Mouse (Mus musculus) stomach, postnatal 0 days (tissue): ENCODE data around the gene Pakap. TPM values are rescaled to one million over a fixed set of nuclear protein-coding genes. Genes with fewer than 3 reads are reported as not detected.

Experiments
- ATAC-seq: fragments of 200-750 bp; cut with Nextera tagmentation; 2 replicates; pipeline ENCODE4 v1.8.0; 2017; ENCODE audit not compliant: low FRiP score, low TSS enrichment
- DNase-seq: peaks from one replicate; pipeline ENCODE4 v3.0.0-alpha.2; 2016; ENCODE audit warnings: low spot score
- H3K27ac ChIP-seq: fragments of 300-500 bp; sonication (generic); replicated peaks from 2 replicates; pipeline ENCODE4 v1.5.1; 2014; ENCODE audit warnings: mild to moderate bottlenecking, control low read depth
- H3K27me3 ChIP-seq: fragments of 300-500 bp; sonication (generic); 2 replicates; pipeline ENCODE4 v1.6.1; 2014; ENCODE audit warnings: low read length; ENCODE audit not compliant: control insufficient read depth, insufficient read depth
- H3K36me3 ChIP-seq: fragments of 300-500 bp; sonication (generic); 2 replicates; pipeline ENCODE4 v1.6.1; 2014; ENCODE audit warnings: low read length, mixed read lengths; ENCODE audit not compliant: control insufficient read depth, insufficient read depth
- H3K4me1 ChIP-seq: fragments of 300-500 bp; sonication (generic); replicated peaks from 2 replicates; pipeline ENCODE4 v1.6.1; 2014; ENCODE audit warnings: antibody characterized with exemption; ENCODE audit not compliant: control insufficient read depth, insufficient read depth
- H3K4me2 ChIP-seq: fragments of 300-500 bp; sonication (generic); replicated peaks from 2 replicates; pipeline ENCODE4 v1.6.1; 2014; ENCODE audit warnings: low read depth, mild to moderate bottlenecking, control low read depth, moderate library complexity
- H3K4me3 ChIP-seq: fragments of 300-500 bp; sonication (generic); 2 replicates; pipeline ENCODE4 v1.5.1; 2014; ENCODE audit warnings: low read depth, low read length, control low read depth
- H3K9ac ChIP-seq: fragments of 300-500 bp; sonication (generic); 2 replicates; pipeline ENCODE4 v1.6.1; 2014; ENCODE audit warnings: mild to moderate bottlenecking, low read length, control low read depth, mixed read lengths
- H3K9me3 ChIP-seq: fragments of 300-500 bp; sonication (generic); 2 replicates; pipeline ENCODE4 v1.6.1; 2016; ENCODE audit warnings: low read length; ENCODE audit not compliant: control insufficient read depth
- CTCF ChIP-seq: IDR thresholded peaks from 2 replicates; pipeline ENCODE4 v1.5.1; 2016; ENCODE audit warnings: antibody characterized with exemption, low read depth, mild to moderate bottlenecking, moderate library complexity
- EP300 ChIP-seq: optimal IDR thresholded peaks from 2 replicates; pipeline ENCODE3; 2016; ENCODE audit warnings: antibody characterized with exemption
- WGBS: fragments of 180-500 bp; shearing (Covaris S2); extraction: QIAGEN DNeasy Blood & Tissue Kit; methylation state at CpG from one replicate; pipeline ENCODE4 v1.1.7; 2014; 5-methylcytosine and 5-hydroxymethylcytosine counted together
- polyA plus RNA-seq: library from polyadenylated mRNA; unstranded; fragments of >200 nt; fragmentation: Nextera tagmentation; extraction: Ambion mirVana; gene quantifications from 2 replicates; pipeline ENCODE4 v1.2.1, GENCODE M21; 2015

The Pakap gene
- polyA plus RNA-seq, 1 experiment from 2014 or later: 12.2 TPM

DNA sequence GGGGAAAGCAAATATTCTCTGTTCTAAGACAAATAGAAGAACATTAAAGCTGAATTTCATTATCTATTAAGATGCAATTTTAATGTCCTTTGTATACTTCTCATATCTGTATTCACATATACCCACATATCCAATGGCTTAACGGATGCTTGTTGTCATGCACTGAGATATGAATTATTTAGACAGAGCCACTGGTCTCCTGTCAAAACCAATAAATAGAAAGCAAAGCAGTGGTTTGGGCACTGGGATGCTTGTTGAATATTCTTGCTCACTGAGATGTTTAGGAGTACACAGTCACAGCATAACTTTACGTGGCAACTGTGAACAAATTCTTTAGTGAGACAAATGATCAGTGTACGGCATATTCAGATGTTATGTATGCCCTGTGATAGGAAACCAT lies 73.0 kb downstream of the Pakap start:
- Histone ChIP-seq H3K4me2 (no peak overlapping the region), H3K27ac (no peak overlapping the region), H3K36me3 (no peaks in the 10 kb centered on the region), H3K4me3 (no peak overlapping the region), H3K9ac (no peak overlapping the region), H3K27me3 (no peaks in the 10 kb centered on the region), H3K4me1 (0 out of 2 replicates have a peak, but pooled peaks cover 2% of the 10 kb centered on the region), H3K9me3 (no peaks in the 10 kb centered on the region)
- TF ChIP-seq CTCF: no peak
- TF ChIP-seq EP300: no peak
- DNase-seq (no peak), ATAC-seq (no peak)
- 92% methylated on average over 3 of the region's 3 CpGs for WGBS

DNA sequence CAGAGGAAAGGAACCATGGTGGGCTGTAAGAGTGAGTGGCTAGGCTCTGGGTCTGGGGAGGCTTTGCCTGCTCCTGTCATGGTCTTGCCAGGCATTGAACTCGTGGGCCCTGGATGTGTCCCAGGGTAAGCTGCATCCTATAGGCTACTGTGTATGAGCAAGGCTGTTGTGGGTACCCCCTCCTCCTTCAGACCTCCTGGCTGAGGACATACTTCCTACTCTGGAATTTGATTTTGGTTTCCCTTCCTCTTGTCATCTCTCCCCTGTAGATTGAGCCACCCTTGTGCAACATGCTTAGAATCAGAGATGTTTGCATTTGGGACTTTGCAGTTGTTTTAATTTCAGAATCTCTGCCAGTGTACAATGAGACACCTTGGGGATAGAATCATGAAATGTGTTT lies 83.0 kb downstream of the Pakap start:
- Histone ChIP-seq H3K4me1 (no peaks in the 10 kb centered on the region), H3K27ac (no peak overlapping the region), H3K9ac (no peak overlapping the region), H3K4me2 (no peak overlapping the region), H3K9me3 (no peaks in the 10 kb centered on the region), H3K4me3 (no peak overlapping the region), H3K36me3 (no peaks in the 10 kb centered on the region), H3K27me3 (no peaks in the 10 kb centered on the region)
- ATAC-seq: no peak
- no peak for TF ChIP-seq EP300
- TF ChIP-seq CTCF: no peak
- 67% methylated on average over 1 of the region's 1 CpGs for whole genome bisulfite sequencing
- DNase-seq: no peak

DNA sequence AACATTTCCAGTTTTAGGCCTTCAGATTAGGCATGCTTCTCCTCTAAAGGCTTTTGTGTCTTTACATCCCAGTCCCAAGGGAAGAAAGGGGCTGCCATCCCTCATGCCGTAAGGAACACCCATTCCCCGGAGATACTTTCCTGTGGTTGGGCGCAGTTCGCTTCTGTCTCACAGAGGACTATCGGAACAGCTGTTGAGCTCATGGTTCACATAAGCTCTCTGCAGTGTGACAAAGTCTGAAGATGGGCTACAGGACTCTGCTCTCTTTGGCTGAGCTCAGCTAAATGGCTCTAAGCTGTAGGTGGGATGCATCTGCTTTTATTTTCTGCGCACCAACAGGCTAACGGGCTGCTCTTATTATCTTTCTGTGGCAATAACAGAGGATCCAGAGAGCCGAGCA lies 83.6 kb downstream of the Pakap start:
- Histone ChIP-seq H3K27ac (no peak overlapping the region), H3K27me3 (no peaks in the 10 kb centered on the region), H3K4me3 (no peak overlapping the region), H3K36me3 (no peaks in the 10 kb centered on the region), H3K4me1 (no peaks in the 10 kb centered on the region), H3K9me3 (no peaks in the 10 kb centered on the region), H3K9ac (no peak overlapping the region), H3K4me2 (no peak overlapping the region)
- ATAC-seq: no peak
- no peak for TF ChIP-seq CTCF
- no peak for TF ChIP-seq EP300
- WGBS: 87% methylated on average over 8 of the region's 8 CpGs
- no peak for DNase-seq

DNA sequence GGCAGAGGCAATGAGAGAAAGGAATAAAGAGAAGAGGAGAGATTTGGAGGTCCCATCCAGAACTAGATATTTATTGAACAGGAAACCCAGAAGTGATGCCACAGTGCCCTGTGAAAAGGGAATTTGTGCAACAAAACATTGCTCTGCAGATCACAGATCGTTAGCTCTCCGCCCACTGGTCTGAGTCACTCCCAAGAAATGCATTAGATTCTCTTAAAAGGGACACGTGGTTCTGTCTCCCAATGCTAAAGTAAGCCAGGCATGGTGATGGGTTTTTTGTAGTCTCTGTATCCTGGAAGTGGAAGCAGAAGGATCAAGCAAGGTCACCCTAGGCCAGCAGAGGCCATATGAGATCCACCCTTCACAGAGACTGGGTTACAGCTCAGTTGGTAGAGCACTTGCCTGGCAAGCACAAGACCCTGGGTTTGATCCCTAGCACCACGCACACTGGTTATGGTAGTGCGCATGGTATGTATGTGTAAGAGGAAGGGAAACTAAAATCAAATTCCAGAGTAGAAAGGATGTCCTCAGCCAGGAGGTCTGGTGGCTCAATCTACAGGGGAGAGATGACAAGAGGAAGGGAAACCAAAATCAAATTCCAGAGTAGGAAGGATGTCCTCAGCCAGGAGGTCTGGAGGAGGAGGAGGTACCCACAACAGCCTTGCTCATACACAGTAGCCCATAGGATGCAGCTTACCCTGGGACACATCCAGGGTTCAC lies 84.4 kb downstream of the Pakap start:
- H3K9me3 ChIP-seq: no peaks in the 10 kb centered on the region
- H3K27ac ChIP-seq: no peak overlapping the region
- no peak overlapping the region for H3K4me3 ChIP-seq
- WGBS: 73% methylated on average over 5 of the region's 5 CpGs
- no peak overlapping the region for H3K9ac ChIP-seq
- TF ChIP-seq EP300 (no peak), CTCF (no peak)
- H3K4me1 ChIP-seq: no peaks in the 10 kb centered on the region
- no peak overlapping the region for H3K4me2 ChIP-seq
- H3K36me3 ChIP-seq: no peaks in the 10 kb centered on the region
- H3K27me3 ChIP-seq: no peaks in the 10 kb centered on the region
- DNase-seq (no peak), ATAC-seq (no peak)

DNA sequence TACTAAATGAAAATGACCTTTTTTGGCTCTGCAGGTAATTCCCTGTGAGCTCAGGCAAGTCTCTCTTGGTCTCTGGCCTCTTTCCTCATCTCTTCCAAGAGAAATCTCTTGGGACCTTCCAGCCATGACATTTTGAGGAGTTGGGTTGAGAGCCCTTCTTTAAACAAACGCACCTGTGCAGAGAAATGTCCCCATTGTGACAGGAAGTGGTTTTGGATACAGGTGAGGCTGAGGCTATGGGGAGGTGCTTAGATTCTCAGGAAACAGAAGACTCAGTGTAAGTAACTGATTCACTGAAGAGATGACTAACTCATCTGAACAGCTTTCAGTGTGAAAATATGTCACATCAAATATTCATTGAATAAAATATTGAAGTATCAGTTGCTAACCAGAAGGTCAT lies 88.0 kb downstream of the Pakap start:
- TF ChIP-seq EP300 (no peak), CTCF (no peak)
- Histone ChIP-seq H3K4me2 (no peak overlapping the region), H3K36me3 (no peaks in the 10 kb centered on the region), H3K27ac (no peak overlapping the region), H3K9ac (no peak overlapping the region), H3K4me3 (no peak overlapping the region), H3K9me3 (no peaks in the 10 kb centered on the region), H3K27me3 (no peaks in the 10 kb centered on the region), H3K4me1 (no peaks in the 10 kb centered on the region)
- DNase-seq: no peak
- ATAC-seq: no peak
- WGBS: 84% methylated on average over 1 of the region's 1 CpGs

DNA sequence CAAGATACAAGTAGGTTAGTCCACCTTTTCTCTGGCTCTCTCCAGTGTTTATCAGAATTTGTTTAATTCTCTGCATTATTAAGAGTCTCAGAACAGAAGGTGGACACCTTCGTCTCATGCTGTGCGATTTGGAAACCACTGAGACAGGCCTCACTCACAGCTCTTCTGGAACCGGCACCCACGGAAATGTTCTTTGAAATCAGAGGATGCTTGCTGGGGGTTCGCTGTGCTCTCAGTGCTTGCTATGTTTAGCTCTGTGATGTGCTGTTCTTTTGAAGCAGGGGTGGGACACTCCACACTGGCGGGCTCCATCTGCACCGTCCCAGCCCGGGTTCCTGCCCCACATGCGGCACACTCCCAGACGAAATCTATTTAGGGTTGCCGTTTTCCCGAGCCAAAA lies 88.4 kb downstream of the Pakap start:
- WGBS: 91% methylated on average over 12 of the region's 12 CpGs
- Histone ChIP-seq H3K4me2 (no peak overlapping the region), H3K27ac (no peak overlapping the region), H3K4me1 (no peaks in the 10 kb centered on the region), H3K4me3 (no peak overlapping the region), H3K9me3 (no peaks in the 10 kb centered on the region), H3K36me3 (no peaks in the 10 kb centered on the region), H3K9ac (no peak overlapping the region), H3K27me3 (no peaks in the 10 kb centered on the region)
- TF ChIP-seq EP300 (no peak), CTCF (no peak)
- DNase-seq (no peak), ATAC-seq (no peak)
